Mouse (Mus musculus): ENCODE results near the gene Tbr1. TPM values are rescaled to one million over a fixed set of nuclear protein-coding genes. Genes with fewer than 3 reads are reported as not detected.

Gene Tbr1
- total and polyA plus RNA-seq, 2 experiments from 2014 or later = 26.7 to 43.2 TPM

DNA sequence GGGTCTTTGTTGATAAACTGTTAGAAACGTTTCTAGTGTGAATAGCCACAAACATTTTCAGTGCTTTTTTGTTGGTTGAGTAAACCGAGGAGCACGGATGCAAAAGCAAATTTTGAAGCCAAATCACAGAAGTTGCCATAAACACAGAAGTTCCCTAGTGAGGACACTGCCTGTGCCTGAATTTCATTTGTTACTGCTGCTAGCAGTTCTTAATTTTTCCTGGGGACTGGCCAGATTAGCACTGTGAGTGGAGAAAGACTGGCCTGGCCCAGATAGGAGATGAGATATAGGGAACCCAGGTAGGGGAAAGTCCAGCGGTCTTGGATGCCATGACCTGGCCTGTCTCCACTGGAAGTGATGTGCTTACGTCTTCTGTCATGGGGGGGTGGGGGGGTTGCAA, 7.8 kb upstream of the Tbr1 start:
- no peak for TF ChIP-seq CTCF (IDR thresholded peaks at IDR 0.05; ENCODE audit: low read depth)
- Histone ChIP-seq H3K27ac (ENCODE audit: low read depth, low read length) (no peak overlapping the region), H3K9ac (no peak overlapping the region), H3K9me3 (ENCODE audit: low read length) (no peaks in the 10 kb centered on the region), H3K4me3 (ENCODE audit: low read depth, low read length) (no peak overlapping the region), H3K27me3 (ENCODE audit: insufficient read depth, low read length) (no peaks in the 10 kb centered on the region), H3K4me2 (ENCODE audit: low read depth) (no peak overlapping the region), H3K4me1 (ENCODE audit: insufficient read depth) (no peaks in the 10 kb centered on the region), H3K36me3 (ENCODE audit: insufficient read depth) (no peaks in the 10 kb centered on the region)
- ATAC-seq = no peak
- no peak for DNase-seq
- 47% methylated on average over 5 of the region's 5 CpGs for WGBS

DNA sequence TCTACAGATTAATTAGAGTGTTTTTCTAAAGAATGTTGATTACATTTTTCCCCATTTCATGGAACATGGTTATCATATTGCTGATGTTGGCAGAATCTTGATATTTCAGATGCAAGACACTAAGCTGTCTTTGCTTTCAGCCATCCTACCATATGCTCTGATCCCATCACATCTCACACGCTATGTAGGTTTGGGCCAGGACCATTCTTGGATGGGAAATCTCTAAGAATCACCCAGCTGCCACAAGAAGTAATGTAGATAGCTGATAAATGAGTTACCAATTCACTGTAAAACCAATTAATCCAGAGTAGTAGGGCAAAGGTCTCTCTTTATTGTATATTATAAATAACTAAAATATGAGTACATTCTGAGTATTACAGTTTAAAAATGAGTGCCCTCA, 4.7 kb upstream of the Tbr1 start:
- Histone ChIP-seq H3K27ac (ENCODE audit: low read depth, low read length) (no peak overlapping the region), H3K27me3 (ENCODE audit: insufficient read depth, low read length) (no peaks in the 10 kb centered on the region), H3K36me3 (ENCODE audit: insufficient read depth) (no peaks in the 10 kb centered on the region), H3K4me1 (ENCODE audit: insufficient read depth) (no peaks in the 10 kb centered on the region), H3K4me3 (ENCODE audit: low read depth, low read length) (no peak overlapping the region), H3K9me3 (ENCODE audit: low read length) (no peaks in the 10 kb centered on the region), H3K4me2 (ENCODE audit: low read depth) (no peak overlapping the region), H3K9ac (no peak overlapping the region)
- DNase-seq = no peak
- 74% methylated on average over 1 of the region's 1 CpGs for WGBS
- TF ChIP-seq CTCF (IDR thresholded peaks at IDR 0.05; ENCODE audit: low read depth) = no peak
- ATAC-seq = 0 out of 2 replicates have a peak, but pooled peaks have one; percentile 34

DNA sequence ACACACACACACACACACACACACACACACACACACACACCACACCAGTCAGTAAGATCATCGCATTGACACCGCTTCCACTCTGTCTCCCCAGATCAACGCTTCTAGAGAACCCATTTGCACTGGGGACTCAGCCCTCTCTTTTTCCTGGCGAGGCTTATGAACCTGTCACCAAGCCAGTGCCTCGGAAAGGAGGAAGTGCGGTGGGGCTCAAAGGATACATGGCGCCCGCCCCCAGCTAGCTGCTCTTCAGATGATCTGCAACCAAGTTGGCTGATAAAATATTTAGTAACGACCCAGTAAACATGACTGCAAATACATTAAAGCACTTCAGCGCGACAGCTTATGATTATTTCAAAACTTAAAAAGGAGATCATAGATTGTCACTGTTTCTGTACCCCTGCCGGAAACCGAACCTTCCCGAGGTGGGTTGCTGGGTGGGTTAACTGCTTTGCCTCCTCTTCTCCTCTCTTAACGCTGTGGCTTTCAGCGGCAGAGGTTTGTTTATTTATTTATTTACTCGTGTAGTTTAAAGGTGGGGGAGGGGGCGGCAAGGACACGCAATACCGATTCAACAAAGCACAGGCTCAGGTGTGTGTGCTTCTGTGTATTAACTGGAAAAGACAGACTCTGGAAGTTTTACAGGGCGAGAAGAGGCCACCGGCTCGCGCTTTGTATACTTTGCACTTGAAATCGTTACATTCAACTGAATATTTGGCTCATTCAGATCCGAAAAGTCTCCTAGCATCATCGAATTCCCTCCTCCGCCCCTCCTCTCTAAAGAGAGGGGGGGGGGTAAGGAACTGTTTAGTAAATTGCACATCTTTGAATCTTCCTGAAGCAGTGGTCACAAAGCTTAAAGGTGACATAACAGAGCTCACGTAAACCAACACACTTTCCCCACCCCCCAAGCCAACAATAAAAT, 975 bp downstream of the Tbr1 start:
- H3K4me2 ChIP-seq (ENCODE audit: low read depth) = peak overlapping the region; percentile 81
- H3K27me3 ChIP-seq (ENCODE audit: insufficient read depth, low read length) = 0 out of 2 replicates have a peak, but pooled peaks cover 3% of the 10 kb centered on the region

DNA sequence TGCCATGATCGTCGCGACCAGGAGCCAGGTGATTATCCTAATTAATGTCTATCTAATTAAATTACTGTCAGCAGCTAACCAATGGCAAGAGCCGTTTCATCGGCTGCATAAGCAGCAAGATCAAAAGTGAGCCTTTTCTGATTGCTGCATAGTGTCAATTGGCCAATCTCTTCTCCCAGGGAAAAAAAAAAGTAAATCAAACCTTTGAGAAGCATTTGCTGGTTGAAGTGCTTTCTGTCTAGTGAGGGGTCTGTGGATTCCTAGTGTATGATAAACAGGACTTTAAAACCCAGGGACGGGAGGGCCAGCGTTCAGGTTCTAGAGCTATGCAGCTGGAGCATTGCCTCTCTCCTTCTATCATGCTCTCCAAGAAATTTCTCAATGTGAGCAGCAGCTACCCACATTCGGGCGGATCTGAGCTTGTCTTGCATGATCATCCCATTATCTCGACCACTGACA, 1.7 kb downstream of the Tbr1 start:
- TF ChIP-seq CTCF (IDR thresholded peaks at IDR 0.05; ENCODE audit: low read depth) = no peak
- DNase-seq (peak; percentile 86), ATAC-seq (peak; percentile 62)
- Histone ChIP-seq H3K9me3 (ENCODE audit: low read length) (no peaks in the 10 kb centered on the region), H3K9ac (peak overlapping the region; percentile 82), H3K27me3 (ENCODE audit: insufficient read depth, low read length) (peaks cover 5% of the 10 kb centered on the region; the same call in 1 of the 2 replicates), H3K4me3 (ENCODE audit: low read depth, low read length) (peak overlapping the region; percentile 48), H3K27ac (ENCODE audit: low read depth, low read length) (peak overlapping the region; percentile 93), H3K4me2 (ENCODE audit: low read depth) (peak overlapping the region; percentile 81), H3K4me1 (ENCODE audit: insufficient read depth) (no peaks in the 10 kb centered on the region), H3K36me3 (ENCODE audit: insufficient read depth) (no peaks in the 10 kb centered on the region)
- 2% methylated on average over 10 of the region's 10 CpGs for WGBS

More for the DNA sequence above, 975 bp downstream of the Tbr1 start:
- Histone ChIP-seq H3K27ac (ENCODE audit: low read depth, low read length) (peak overlapping the region; percentile 93), H3K9ac (peak overlapping the region; percentile 82), H3K9me3 (ENCODE audit: low read length) (no peaks in the 10 kb centered on the region), H3K4me1 (ENCODE audit: insufficient read depth) (no peaks in the 10 kb centered on the region), H3K4me3 (ENCODE audit: low read depth, low read length) (peak overlapping the region; percentile 48), H3K36me3 (ENCODE audit: insufficient read depth) (no peaks in the 10 kb centered on the region)
- WGBS = 3% methylated on average over 29 of the region's 29 CpGs
- peak; percentile 38 for ATAC-seq
- TF ChIP-seq CTCF (IDR thresholded peaks at IDR 0.05; ENCODE audit: low read depth) = no peak
- peak; percentile 69 for DNase-seq

DNA sequence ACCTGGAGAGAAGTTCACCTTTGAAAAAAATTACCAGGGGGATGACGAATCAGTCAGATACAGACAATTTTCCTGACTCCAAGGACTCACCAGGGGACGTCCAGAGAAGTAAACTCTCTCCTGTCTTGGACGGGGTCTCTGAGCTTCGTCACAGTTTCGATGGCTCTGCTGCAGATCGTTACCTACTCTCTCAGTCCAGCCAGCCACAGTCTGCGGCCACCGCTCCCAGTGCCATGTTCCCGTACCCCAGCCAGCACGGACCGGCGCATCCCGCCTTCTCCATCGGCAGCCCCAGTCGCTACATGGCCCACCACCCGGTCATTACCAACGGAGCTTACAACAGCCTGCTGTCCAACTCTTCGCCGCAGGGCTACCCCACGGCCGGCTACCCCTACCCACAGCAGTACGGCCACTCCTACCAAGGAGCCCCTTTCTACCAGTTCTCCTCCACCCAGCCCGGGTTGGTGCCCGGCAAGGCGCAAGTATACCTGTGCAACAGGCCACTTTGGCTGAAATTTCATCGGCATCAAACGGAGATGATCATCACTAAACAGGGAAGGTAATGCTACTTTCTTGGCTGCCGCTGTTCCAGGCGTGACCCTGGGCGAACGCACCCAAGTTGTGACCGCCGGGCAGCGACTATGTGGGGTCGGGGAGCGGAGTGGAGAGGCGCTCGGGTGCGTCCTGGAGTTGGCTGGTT, 2.3 kb downstream of the Tbr1 start:
- Histone ChIP-seq H3K4me2 (ENCODE audit: low read depth) (peak overlapping the region; percentile 81), H3K9ac (peak overlapping the region; percentile 82), H3K27me3 (ENCODE audit: insufficient read depth, low read length) (peaks cover 10% of the 10 kb centered on the region; the same call in 1 of the 2 replicates), H3K4me3 (ENCODE audit: low read depth, low read length) (peak overlapping the region; percentile 48), H3K4me1 (ENCODE audit: insufficient read depth) (no peaks in the 10 kb centered on the region), H3K27ac (ENCODE audit: low read depth, low read length) (peak overlapping the region; percentile 93), H3K36me3 (ENCODE audit: insufficient read depth) (no peaks in the 10 kb centered on the region), H3K9me3 (ENCODE audit: low read length) (no peaks in the 10 kb centered on the region)
- TF ChIP-seq CTCF (IDR thresholded peaks at IDR 0.05; ENCODE audit: low read depth) = no peak
- 3% methylated on average over 39 of the region's 39 CpGs for WGBS
- DNase-seq (no peak), ATAC-seq (peak; percentile 21)

DNA sequence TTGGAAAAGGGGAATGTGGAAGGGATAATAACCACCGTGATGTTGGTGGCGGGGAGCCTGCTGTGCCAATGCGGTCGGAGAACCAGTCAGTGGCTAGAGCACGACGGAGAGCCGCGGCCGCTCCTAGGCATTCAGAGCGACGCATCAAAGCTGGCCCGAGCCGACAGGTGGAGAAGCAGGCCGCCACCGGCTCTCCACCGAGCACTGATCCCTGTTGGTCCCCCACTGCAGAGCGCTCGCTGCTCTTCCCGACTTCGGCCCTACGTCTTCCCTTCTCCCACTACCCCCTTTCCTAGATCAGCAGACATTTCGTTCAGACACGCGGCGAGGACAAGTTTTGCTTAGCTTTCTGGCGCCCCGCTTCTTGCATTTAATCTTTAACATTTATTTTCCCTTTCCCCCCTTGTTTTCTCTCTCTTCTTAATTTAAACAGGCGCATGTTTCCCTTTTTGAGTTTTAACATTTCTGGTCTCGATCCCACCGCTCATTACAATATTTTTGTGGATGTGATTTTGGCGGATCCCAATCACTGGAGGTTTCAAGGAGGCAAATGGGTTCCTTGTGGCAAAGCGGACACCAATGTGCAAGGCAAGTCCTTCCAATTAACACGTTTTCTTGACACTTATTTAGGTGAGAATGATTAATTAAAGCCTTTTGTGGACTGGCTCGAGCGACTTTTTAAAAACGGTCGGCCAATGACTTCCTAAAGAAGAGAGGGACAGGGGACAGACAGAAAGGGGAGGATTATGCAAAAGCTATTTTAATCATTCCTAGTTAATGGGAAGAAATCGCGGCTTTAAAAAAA, 3.0 kb downstream of the Tbr1 start:
- no peaks in the 10 kb centered on the region for H3K36me3 ChIP-seq (ENCODE audit: insufficient read depth)
- H3K27me3 ChIP-seq (ENCODE audit: insufficient read depth, low read length) = peaks cover 10% of the 10 kb centered on the region; the same call in 1 of the 2 replicates
- H3K9me3 ChIP-seq (ENCODE audit: low read length) = no peaks in the 10 kb centered on the region
- H3K4me1 ChIP-seq (ENCODE audit: insufficient read depth) = no peaks in the 10 kb centered on the region
- DNase-seq = peak; percentile 72
- ATAC-seq = peak; percentile 14; the same call in 1 of the 2 replicates
- peak overlapping the region; percentile 48 for H3K4me3 ChIP-seq (ENCODE audit: low read depth, low read length)
- H3K27ac ChIP-seq (ENCODE audit: low read depth, low read length) = peak overlapping the region; percentile 93
- H3K4me2 ChIP-seq (ENCODE audit: low read depth) = peak overlapping the region; percentile 81
- WGBS = 2% methylated on average over 39 of the region's 39 CpGs
- no peak for TF ChIP-seq CTCF (IDR thresholded peaks at IDR 0.05; ENCODE audit: low read depth)
- H3K9ac ChIP-seq = peak overlapping the region; percentile 82
